Mouse (Mus musculus) CH12.LX (cell line): ENCODE measurements around the gene Rtkn2. TPM values are rescaled to one million over a fixed set of nuclear protein-coding genes. Genes with fewer than 3 reads are reported as not detected.

Source experiments
- DNase-seq: peaks from one replicate; pipeline ENCODE4 v3.0.0-alpha.2; 2013; ENCODE audit errors: extremely low read depth
- H3K27ac ChIP-seq: 2 replicates; pipeline ENCODE4 v1.5.1; 2012; ENCODE audit warnings: low read depth, mild to moderate bottlenecking, control low read depth, moderate library complexity; ENCODE audit not compliant: insufficient read depth
- H3K27me3 ChIP-seq: replicated peaks from 2 replicates; pipeline ENCODE3; 2012; ENCODE audit warnings: inconsistent platforms
- H3K36me3 ChIP-seq, 2 experiments: replicated peaks in 1 of 2; 2 replicates each; pipeline versions ENCODE3 to v1.6.1; 2012; ENCODE audit warnings: inconsistent platforms in 1 of 2, low read length in 1 of 2, mild to moderate bottlenecking in 1 of 2, mixed read lengths in 1 of 2, moderate library complexity in 1 of 2; ENCODE audit not compliant: control insufficient read depth in 1 of 2, insufficient read depth in 1 of 2
- H3K4me1 ChIP-seq, 2 experiments: 2 replicates each; pipeline ENCODE4 v1.6.1; 2012; ENCODE audit warnings: inconsistent platforms in 1 of 2, moderate library complexity in 1 of 2; ENCODE audit not compliant: insufficient read depth in 2 of 2, control insufficient read depth in 1 of 2
- H3K4me2 ChIP-seq: 2 replicates; pipeline ENCODE4 v1.6.1; 2012; ENCODE audit warnings: low read depth, mild to moderate bottlenecking, control low read depth; ENCODE audit not compliant: poor library complexity, insufficient read depth, severe bottlenecking
- H3K4me3 ChIP-seq, 3 experiments: fragments of 150-350 bp in 1 of 3; sonication (generic) in 1 of 3; replicated peaks in 1 of 3; 2 replicates each; pipeline versions ENCODE3 to v1.5.1; 2011 to 2012; ENCODE audit warnings: low read depth in 2 of 3, low read length in 2 of 3, mild to moderate bottlenecking in 2 of 3, moderate library complexity in 2 of 3, control low read depth in 1 of 3, improper control_type of control experiment in 1 of 3, inconsistent platforms in 1 of 3, mixed read lengths in 1 of 3; ENCODE audit not compliant: poor library complexity in 1 of 3
- H3K79me2 ChIP-seq: replicated peaks from 2 replicates; pipeline ENCODE4 v1.6.1; 2012; ENCODE audit warnings: mild to moderate bottlenecking, moderate library complexity; ENCODE audit not compliant: control insufficient read depth, poor library complexity, insufficient read depth, severe bottlenecking; ENCODE audit errors: extremely low read depth
- H3K9ac ChIP-seq: 2 replicates; pipeline ENCODE4 v1.6.1; 2012; ENCODE audit warnings: low read depth, mild to moderate bottlenecking, control low read depth, moderate library complexity; ENCODE audit not compliant: insufficient read depth
- H3K9me3 ChIP-seq: replicated peaks from 2 replicates; pipeline ENCODE3; 2012; ENCODE audit warnings: low read length, inconsistent platforms, mixed read lengths
- CHD1 ChIP-seq: IDR thresholded peaks from 2 replicates; pipeline ENCODE4 v1.6.1; 2012; ENCODE audit warnings: low read depth, low read length, improper control_type of control experiment, inconsistent platforms
- CTCF ChIP-seq, 2 experiments: IDR thresholded peaks in 1 of 2; conservative IDR thresholded peaks in 1 of 2; 2 replicates each; pipeline ENCODE4 v1.5.1; 2011 to 2012; ENCODE audit warnings: low read depth in 2 of 2, low read length in 2 of 2, improper control_type of control experiment in 1 of 2, inconsistent platforms in 1 of 2, mild to moderate bottlenecking in 1 of 2, moderate library complexity in 1 of 2
- ELF1 ChIP-seq: IDR thresholded peaks from 2 replicates; pipeline ENCODE4 v1.6.1; 2014; ENCODE audit warnings: low read depth, mild to moderate bottlenecking, inconsistent platforms, low read length, improper control_type of control experiment
- GABPA ChIP-seq: IDR thresholded peaks from 2 replicates; pipeline ENCODE4 v1.6.1; 2012; ENCODE audit warnings: low read depth, low read length, improper control_type of control experiment, inconsistent platforms; ENCODE audit not compliant: insufficient replicate concordance
- HCFC1 ChIP-seq: IDR thresholded peaks from 2 replicates; pipeline ENCODE4 v1.6.1; 2012; ENCODE audit warnings: low read depth, mild to moderate bottlenecking, inconsistent platforms, low read length, improper control_type of control experiment
- IRF4 ChIP-seq: IDR thresholded peaks from 2 replicates; pipeline ENCODE4 v1.6.1; 2014; ENCODE audit warnings: low read depth, mild to moderate bottlenecking, inconsistent platforms, low read length, improper control_type of control experiment
- JUN ChIP-seq: IDR thresholded peaks from 2 replicates; pipeline ENCODE4 v1.6.1; 2011; ENCODE audit warnings: low read depth, mild to moderate bottlenecking, low read length, improper control_type of control experiment, moderate library complexity; ENCODE audit not compliant: insufficient read depth
- KAT2A ChIP-seq: IDR thresholded peaks from 2 replicates; pipeline ENCODE4 v1.6.1; 2012; ENCODE audit warnings: low read length, improper control_type of control experiment, inconsistent platforms; ENCODE audit not compliant: insufficient replicate concordance
- MAZ ChIP-seq: IDR thresholded peaks from 2 replicates; pipeline ENCODE4 v1.6.1; 2012; ENCODE audit warnings: low read depth, mild to moderate bottlenecking, inconsistent platforms, low read length, improper control_type of control experiment, moderate library complexity
- MXI1 ChIP-seq: IDR thresholded peaks from 2 replicates; pipeline ENCODE4 v1.6.1; 2011; ENCODE audit warnings: mild to moderate bottlenecking, low read depth, low read length, improper control_type of control experiment
- NRF1 ChIP-seq: IDR thresholded peaks from 2 replicates; pipeline ENCODE4 v1.6.1; 2014; ENCODE audit warnings: low read depth, mild to moderate bottlenecking, inconsistent platforms, low read length, improper control_type of control experiment, moderate library complexity
- PAX5 ChIP-seq: IDR thresholded peaks from 2 replicates; pipeline ENCODE4 v1.6.1; 2012; ENCODE audit warnings: low read length, inconsistent platforms, mixed read lengths
- POLR2A ChIP-seq: IDR thresholded peaks from 2 replicates; pipeline ENCODE4 v1.6.1; 2011; ENCODE audit warnings: low read depth, mild to moderate bottlenecking, improper control_type of control experiment, low read length
- RAD21 ChIP-seq: IDR thresholded peaks from 2 replicates; pipeline ENCODE4 v1.6.1; 2011; ENCODE audit warnings: low read depth, mild to moderate bottlenecking, low read length, improper control_type of control experiment, moderate library complexity
- RCOR1 ChIP-seq: conservative IDR thresholded peaks from 2 replicates; pipeline ENCODE4 v1.6.1; 2012; ENCODE audit warnings: low read depth, mild to moderate bottlenecking, inconsistent platforms, low read length, improper control_type of control experiment
- SIN3A ChIP-seq: IDR thresholded peaks from 2 replicates; pipeline ENCODE4 v1.6.1; 2012; ENCODE audit warnings: low read length, improper control_type of control experiment, inconsistent platforms
- ZC3H11A ChIP-seq: IDR thresholded peaks from 2 replicates; pipeline ENCODE4 v1.6.1; 2012; ENCODE audit warnings: low read depth, mild to moderate bottlenecking, inconsistent platforms, low read length, improper control_type of control experiment
- ZMIZ1 ChIP-seq: IDR thresholded peaks from 2 replicates; pipeline ENCODE4 v1.6.1; 2012; ENCODE audit warnings: low read depth, mild to moderate bottlenecking, inconsistent platforms, low read length, improper control_type of control experiment
- ZNF384 ChIP-seq: IDR thresholded peaks from 2 replicates; pipeline ENCODE4 v1.6.1; 2012; ENCODE audit warnings: low read depth, low read length, improper control_type of control experiment, inconsistent platforms
- dilution Hi-C: fragments of 300-500 bp; cut with MboI; formaldehyde crosslinking; loops from 2 replicates; pipeline ENCODE4 v1.14.3; 2020; ENCODE audit warnings: low sequenced_read_pairs; ENCODE audit not compliant: extremely low pct_unique_long_range_greater_than_20kb, extremely low pct_ligation_motif_present
- in situ Hi-C: fragments of 300-500 bp; cut with MboI; formaldehyde crosslinking; loops from 3 replicates; pipeline ENCODE4 v1.14.3; 2019; ENCODE audit warnings: low sequenced_read_pairs, low pct_ligation_motif_present, low pct_unique_long_range_greater_than_20kb, mixed read lengths
- polyA plus RNA-seq: library from polyadenylated mRNA; unstranded; fragments of >175 nt; gene quantifications from 2 replicates; pipeline ENCODE4 v1.2.1, GENCODE M21; 2012; ENCODE audit warnings: low read depth; ENCODE audit not compliant: insufficient read length
- total RNA-seq, 2 experiments: library from RNA; depleted of rRNA; stranded (reverse); fragments of 300-350 nt in 1 of 2; fragments of >200 nt in 1 of 2; gene quantifications; 2 replicates each; pipeline ENCODE4 v1.2.3; 2012 to 2014

Rtkn2 gene
- total and polyA plus RNA-seq, 3 experiments = 0.59 to 0.93 (median 0.59) TPM

- in situ Hi-C loops (no loop called here), dilution Hi-C loops (no loop called here)
- Histone ChIP-seq H3K4me1 (peaks cover 4 to 7% of the 10 kb centered on the region in 2 experiments; a peak in 3 of 4 replicates), H3K9me3 (no peaks in the 10 kb centered on the region), H3K79me2 (no peaks in the 10 kb centered on the region), H3K4me3 (no peak overlapping the region), H3K9ac (no peak overlapping the region), H3K27me3 (no peaks in the 10 kb centered on the region), H3K4me2 (no peak overlapping the region), H3K36me3 (no peaks in the 10 kb centered on the region), H3K27ac (no peak overlapping the region)
- TF ChIP-seq CHD1 = no peak
- TF ChIP-seq SIN3A = no peak
- TF ChIP-seq ZNF384 = no peak
- TF ChIP-seq HCFC1 = no peak
- no peak for TF ChIP-seq RCOR1
- no peak for TF ChIP-seq POLR2A
- TF ChIP-seq MAZ = no peak
- TF ChIP-seq ZMIZ1 = no peak
- DNase-seq = no peak
Measured at GRCm38 (mm10) chr10:68081712-68082111, 102.3 kb downstream of the Rtkn2 start.

- peaks cover 0 to 4% of the 10 kb centered on the region in 2 experiments; a peak in 3 of 4 replicates for H3K4me1 ChIP-seq
- H3K9ac ChIP-seq = no peak overlapping the region
- no peak overlapping the region for H3K4me2 ChIP-seq
- in situ Hi-C loops (no loop called here), dilution Hi-C loops (no loop called here)
- H3K36me3 ChIP-seq = no peaks in the 10 kb centered on the region
- no peaks in the 10 kb centered on the region for H3K79me2 ChIP-seq
- TF ChIP-seq IRF4 (no peak), ZC3H11A (no peak), ELF1 (no peak), KAT2A (no peak), RAD21 (no peak), CTCF (conservative IDR thresholded peaks at IDR 0.05 in 1 of 2, IDR thresholded peaks at IDR 0.05 in 1 of 2; ENCODE audit: low read depth in 2 of 2, low read length in 2 of 2) (no peak), MXI1 (no peak), NRF1 (no peak), JUN (no peak), PAX5 (no peak), GABPA (no peak)
- peak; percentile 19 for DNase-seq
- no peak overlapping the region for H3K4me3 ChIP-seq
- H3K27me3 ChIP-seq = no peaks in the 10 kb centered on the region
- no peak overlapping the region for H3K27ac ChIP-seq
- no peaks in the 10 kb centered on the region for H3K9me3 ChIP-seq
Measured at GRCm38 (mm10) chr10:68085574-68085973, 106.2 kb downstream of the Rtkn2 start.
